Mouse (Mus musculus): ENCODE results near the gene Slc16a3. TPM values are rescaled to one million over a fixed set of nuclear protein-coding genes. Genes with fewer than 3 reads are reported as not detected.

Gene Slc16a3
- total RNA-seq, 2 experiments from 2014 or later = 365 to 521 TPM

DNA sequence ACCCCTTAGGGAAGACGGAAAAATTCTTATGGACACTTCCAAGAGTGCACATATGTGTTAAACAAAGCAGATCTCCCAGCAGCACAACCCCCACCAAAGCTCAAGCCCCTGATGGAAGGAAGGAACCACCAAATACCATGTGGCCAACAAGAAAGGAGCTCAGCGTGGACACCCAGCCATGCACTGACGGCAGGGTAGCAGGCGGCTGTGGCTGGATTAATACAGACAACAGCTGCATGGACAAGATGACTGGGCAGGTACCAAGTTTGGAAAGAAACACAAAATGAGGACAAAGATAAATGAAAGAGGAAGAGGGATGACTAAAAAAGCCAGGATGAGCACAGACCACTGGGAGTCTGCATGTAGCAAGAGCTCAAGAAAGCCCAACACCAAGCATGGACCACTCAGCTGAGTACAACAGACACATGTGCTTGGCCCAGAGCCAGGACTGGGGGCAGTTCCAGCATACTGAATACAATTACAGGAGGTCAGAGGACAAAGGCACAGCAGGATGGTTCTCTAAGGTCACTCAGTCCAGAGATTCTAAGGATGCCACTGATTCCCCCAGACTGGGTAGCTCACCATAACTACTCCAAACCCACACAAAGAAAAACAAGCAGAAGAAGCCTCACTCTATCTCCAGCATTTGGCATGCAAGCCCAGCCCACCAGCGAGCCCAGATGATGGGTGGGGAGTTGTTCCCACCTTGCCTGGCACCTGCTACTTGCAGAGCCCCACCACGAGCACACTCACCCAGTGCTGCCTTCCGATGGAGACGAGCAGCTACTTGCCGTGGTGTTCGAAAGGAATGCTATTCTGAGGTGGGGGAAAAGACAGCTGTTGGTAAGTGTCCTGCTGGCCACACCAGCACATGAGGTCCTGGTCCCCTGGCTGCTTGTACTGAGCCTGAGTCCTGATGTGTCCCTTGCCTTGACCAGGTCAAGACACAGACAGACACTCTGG is 16.2 kb downstream of the Slc16a3 start:
- intact Hi-C loops (cut with DNase I) = no loop called here
- DNase-seq = no peak

DNA sequence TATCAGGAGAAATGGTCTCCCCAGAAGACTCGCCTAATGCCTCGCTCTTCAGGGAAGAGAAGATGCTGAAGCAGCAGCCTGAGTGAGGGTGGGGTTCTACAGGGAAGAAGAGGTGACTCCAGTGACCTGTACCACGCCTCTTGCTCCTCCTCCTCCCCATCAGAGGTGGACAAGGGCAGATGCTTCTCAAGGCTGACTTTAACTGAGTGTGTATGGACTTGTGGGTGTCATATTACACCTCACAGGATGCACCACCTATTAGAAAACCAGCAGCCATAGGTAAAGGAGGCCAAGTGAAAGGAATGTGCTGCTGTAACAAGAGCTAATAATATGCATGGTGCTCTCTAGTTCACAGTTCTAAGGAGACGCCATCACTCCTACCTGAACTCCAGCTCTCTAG is 17.3 kb downstream of the Slc16a3 start:
- DNase-seq = no peak
- intact Hi-C loops (cut with DNase I) = no loop called here

DNA sequence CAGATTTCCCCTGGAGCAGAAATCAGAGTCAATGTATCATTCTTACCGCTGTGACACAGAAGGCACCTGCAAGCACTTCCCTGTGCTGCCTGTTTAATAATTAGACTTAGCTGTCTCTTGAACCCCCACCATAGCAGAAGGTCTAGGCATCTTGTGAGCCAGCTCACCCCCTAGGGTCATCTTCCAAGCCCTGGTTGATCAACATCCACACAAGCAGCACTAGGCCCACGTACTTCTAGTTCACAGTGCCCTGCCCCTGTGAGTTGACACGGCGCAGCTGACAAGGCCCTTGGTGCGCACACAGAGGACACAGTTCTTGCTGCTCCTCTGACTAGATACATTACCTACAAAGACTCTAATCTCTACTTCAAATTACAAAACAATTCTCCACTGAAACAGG is 21.5 kb downstream of the Slc16a3 start:
- intact Hi-C loops (cut with DNase I) = no loop called here

DNA sequence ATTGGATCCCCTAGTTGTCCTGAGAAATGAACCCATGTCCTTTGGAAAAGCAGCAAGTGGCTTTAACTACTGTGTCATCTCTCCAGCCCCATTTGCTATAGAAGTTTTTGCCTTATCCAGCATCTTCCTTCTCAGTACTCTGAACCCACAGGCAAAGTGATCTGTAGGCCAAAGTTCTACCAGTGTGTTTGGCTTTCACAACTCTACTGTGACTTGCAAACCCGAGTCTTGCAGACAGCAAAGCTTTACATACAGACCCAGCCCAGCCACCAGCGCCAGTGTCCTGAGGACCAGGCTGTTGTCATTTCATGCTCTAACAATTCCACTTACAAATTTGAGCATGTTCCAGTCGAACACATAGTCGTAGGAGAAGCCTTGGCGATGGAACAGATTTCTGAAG is 23.0 kb downstream of the Slc16a3 start:
- DNase-seq = no peak
- intact Hi-C loops (cut with DNase I) = no loop called here

More for the DNA sequence above, 21.5 kb downstream of the Slc16a3 start:
- DNase-seq = no peak

DNA sequence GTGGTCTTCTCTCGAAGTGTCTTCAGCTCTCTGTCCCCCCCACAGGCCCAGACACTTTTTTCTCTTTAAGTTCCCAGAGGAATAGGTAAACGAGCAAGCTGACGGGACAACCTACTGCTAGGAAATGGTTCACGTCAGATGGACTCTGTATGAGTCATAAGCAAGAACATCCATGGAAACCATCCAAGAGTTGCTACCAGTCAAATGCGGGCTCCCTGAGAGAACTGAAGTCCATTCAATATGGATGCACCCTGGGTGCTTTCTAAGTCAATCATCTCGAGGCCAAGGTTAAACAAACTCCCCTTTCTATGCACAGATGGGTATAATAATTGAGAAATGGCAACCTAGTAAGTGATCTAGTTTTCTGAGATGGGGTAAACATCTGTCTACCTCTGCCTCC is 25.0 kb downstream of the Slc16a3 start:
- intact Hi-C loops (cut with DNase I) = no loop called here
- no peak for DNase-seq

DNA sequence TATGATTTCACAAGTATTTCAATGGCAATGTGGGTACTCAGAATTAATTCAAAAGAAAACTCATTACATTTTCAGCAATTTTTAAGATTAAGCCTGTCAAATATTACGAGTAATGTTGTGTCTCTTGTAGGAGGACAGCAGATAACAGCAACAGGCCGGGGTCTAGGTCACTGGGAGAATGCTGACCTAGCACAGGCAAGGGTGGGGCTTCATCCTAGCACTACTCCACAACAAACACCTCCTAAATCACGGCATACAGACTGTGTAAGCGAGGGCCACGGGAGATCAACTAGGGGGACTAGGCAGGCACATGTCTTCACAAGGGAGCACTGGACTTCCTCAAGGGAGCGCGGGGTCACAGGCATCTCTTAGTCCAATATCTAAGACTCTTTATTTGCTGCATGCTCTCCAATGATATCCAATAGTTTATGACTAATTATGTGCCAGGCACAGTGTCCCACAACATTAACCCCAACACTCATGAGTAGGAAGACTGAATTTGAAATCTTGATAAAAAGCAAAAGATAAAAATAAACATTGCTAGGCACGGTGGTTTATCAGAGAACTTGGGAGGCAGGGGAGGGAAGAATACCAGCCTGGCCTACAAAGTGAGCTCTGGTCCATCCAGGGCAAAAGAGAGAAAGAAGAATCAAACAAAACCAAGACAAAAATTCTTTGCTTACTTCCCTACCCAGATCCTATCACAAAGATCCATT is 31.6 kb downstream of the Slc16a3 start:
- intact Hi-C loops (cut with DNase I) = no loop called here
- no peak for DNase-seq

DNA sequence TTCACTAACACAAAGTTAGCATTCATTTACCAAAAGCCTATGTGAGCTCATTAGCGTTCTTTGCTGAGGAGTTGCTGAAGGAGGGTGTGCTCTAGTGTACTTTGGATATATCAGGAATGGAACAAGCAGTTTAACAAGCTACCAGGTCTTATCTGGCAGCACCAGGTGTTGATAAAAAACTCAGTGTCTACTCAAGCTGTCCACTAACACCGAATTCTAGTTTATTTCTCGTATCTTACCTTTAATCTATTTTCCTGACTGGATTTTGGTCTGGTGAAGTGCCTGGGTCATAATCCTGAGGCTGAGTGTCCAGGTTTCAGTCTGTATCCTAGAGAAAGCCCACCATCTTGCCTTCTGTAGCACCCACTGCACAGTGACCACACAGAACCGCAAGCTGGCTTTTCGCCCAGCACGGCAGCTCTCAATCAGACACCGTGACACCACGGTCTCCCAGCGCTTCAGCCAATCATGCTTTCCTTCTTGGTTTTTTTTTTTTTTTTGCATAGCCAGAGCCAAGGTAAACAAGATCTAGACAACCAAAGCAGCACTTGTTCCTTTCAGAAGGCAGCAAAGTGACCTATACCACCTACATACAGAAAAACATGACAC is 32.3 kb downstream of the Slc16a3 start:
- intact Hi-C loops (cut with DNase I) = no loop called here
- DNase-seq = no peak

DNA sequence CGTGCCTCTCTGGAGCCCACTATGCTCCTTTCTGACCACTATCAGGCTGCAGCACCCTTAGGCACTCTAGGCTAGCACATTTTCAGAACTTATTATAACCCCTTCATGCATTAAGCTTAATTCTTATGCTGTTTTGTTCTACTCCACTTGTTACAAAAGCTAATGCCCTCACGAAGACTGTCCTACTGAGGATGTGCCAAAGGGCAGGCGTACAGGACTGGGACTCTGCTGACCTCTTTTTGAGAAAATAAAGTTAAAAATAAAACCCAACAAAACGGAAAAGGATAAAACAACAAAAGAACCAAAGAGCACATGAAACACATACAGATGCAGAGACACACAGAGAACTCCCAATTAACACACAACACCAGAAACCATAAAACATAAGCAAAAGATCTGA is 33.4 kb downstream of the Slc16a3 start:
- no peak for DNase-seq
- intact Hi-C loops (cut with DNase I) = no loop called here

DNA sequence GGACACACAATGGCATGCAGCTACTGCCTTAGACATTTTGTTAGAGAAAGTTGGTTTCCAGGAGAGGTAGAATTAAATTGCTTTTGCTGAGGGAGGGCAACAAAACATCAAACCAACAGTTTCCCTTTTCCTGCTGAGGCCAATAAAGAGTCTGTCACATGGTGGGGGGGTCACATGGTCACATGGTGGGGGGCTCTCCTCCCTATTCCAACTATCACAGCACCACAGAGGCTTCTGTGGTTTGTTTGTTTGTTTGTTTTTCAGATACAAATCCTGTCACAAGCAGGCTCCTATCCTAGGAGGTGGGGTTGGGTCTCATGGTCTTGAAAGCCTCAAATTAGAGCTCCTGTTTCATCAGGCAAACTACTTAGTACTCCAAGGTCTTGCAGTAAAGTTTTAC is 34.2 kb downstream of the Slc16a3 start:
- intact Hi-C loops (cut with DNase I) = no loop called here
- no peak for DNase-seq

DNA sequence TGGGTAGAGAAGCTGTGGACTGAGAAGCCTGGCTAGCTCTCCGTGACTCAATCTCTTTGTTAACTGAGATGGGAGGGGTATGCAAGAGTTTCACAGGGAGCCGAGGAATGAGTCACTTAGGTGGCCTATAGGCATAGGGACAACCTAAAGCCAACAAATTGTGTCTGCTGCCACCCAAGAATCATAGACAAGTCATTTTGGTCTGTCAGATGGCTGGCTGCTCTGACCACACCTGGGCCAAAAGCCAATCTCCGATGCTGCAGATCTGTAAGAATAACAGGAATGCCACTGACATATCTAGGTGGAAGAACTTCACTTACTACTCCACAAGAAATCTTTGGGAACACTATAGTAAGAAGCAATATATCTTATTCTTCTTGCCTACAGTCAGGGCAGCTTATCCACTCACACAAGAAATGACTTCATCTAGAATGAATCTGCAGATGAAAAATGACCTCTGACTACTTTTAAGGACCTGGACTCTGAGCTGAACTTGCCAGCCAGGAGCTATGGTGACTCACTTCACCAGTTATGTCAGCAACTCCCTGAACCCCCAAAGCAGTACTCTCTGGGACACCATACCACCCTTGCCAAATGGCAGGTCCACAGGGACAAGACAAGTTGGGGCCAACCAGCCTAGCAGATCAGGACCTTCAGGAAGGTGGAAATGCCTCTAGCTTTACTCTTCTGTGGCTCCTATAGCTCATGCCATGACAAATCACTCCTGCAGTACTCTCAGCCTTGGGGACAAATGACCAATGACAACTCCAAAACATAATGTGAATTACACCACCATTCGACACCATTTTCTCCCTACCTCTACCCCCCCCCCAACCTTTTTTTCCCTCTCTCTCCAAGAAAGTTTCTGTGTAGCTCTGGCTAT is 36.4 kb downstream of the Slc16a3 start:
- peak in 1 of 2 experiments; percentile 52 for DNase-seq
- intact Hi-C loops (cut with DNase I) = no loop called here

DNA sequence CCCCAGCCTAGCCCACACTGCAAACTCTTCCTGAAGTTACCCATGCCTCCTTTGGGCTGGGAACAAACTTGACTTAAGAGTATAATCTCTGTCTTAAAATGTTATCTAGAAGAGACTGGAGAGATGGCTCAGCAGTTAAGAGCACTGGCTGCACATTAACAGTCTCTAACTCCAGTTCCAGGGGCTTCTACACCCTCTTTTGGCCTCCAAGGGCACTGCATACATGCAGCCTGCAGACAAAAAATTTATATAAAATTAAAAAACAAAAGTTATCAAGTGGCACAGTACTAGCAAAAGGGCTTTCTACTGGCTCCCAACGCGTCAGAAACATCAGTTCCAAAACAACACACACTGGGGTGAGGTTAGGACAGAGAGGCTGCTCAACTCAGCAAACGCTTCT is 39.3 kb downstream of the Slc16a3 start:
- intact Hi-C loops (cut with DNase I) = no loop called here
- DNase-seq = no peak

DNA sequence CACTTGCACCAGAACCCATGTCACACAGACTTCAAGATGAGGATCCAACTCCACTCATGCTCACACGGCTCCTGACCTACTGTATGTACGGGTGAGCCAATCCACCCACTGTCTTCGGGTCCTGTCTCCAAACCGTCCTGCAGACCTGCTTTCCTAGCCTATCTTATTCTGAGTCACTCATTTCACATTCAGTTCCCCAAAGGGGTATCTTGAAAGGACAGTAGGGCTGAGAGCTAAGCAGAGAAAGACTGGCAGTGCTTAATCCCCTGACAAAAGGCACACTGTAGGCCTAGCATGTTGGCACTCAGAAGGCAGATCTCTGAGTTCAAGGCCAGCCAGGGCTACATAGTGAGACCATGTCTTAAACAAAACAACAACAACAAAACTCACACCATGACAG is 40.1 kb downstream of the Slc16a3 start:
- intact Hi-C loops (cut with DNase I) = no loop called here
- DNase-seq = no peak

DNA sequence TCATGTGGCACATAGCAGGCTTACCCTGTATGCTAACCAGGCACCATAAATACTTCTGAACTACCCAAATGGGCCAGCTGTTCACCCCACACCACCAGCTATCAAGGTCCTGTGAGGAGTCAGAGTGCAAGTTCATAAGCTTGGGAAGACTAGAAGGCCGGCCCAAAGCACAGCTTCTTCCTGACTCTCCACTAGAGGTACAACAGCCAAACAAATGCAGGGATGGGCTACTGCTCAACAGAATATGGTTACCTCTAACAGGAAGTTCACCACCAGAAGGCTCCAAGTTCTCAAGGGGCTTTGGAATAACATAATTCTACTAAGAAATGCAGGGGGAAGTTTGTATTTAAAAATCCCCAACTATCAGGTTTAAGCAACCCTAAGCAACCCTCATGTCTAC is 41.2 kb downstream of the Slc16a3 start:
- no peak for DNase-seq
- intact Hi-C loops (cut with DNase I) = no loop called here

DNA sequence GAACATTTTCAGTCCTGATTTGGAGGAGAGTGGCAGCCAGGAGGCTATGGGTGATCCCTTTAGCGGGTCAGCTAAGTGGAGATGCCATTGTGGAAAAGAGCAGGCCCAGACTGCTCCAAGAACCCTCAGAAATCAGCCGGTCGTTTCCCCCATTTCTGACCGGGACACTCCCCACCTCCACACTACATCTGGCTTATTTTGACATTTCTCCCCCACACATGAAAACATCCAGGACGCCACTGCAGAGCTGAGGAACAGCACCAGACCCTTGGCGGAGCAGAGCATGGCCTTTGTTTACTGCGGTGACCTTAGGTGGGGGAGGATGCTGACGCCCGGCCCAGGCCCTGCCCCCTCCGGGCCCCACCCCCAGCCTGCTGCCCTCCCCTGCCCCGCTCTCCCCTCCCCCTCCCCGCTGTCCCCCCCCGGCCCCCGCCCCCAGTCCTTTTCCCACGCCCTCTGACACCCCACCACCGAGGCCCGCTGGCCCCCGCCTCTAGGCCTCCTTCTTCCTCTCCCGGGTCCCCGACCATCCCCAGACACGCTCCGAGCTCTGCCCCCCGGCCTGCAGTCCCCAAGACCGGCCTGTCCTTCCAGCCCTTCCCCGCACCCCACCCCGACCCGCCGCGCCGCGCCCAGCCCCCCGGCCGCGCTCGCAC is 42.0 kb downstream of the Slc16a3 start:
- peak; percentile 40 to 41 for DNase-seq
- intact Hi-C loops (cut with DNase I) = no loop called here

DNA sequence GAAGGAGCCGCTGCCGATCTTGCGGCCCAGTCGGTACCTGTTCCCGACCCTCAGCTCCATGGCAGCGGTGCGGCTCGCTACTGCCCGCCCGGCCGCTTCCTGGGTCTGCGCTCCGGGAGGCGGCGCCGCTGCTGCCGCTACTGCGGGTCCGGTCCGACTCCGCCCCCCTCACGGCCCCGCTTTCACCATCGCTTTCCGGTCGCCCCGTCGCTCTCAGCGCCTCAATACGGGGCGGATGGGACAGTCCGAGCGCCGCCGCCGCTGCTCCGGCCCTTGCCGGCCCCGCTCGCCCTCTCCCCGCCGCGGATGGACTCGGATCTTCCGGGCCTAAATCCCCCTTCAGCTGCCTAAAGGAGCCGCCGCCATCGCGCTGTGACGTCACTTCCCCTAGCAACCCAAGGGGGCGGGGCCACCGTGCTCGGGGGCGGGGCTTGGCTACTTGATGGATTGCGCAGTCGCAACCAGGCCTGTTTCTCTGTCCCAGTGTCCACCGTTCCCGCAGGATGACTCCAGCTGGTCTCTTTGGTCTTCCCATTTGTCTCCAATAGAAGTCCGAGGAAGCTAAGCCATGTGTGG is 42.8 kb downstream of the Slc16a3 start, which contains the start of gene Csnk1d:
TSS of gene Csnk1d (minus strand) at position 380 of the 576 bp plus-strand sequence.
- intact Hi-C loops (cut with DNase I) = no loop called here

DNA sequence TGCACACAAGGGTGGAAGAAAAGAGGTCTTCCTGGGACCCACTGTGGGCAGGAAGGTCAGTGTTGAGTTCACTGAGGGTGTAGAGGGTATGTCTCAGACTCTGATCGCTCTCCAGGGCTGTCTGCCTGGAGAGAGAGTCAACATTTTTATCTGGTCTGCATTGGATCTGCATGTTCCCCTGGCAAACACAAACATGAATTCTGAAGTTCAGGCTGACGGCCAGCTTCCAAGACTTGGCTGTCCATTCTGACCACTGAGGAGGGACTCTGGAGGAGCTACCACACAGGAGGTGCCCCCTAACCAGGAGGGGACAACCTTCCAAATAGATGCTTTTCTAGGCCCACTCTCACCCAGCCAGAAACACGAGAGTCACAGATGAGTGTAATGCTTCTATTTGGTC is 43.5 kb downstream of the Slc16a3 start:
- no peak for DNase-seq
- intact Hi-C loops (cut with DNase I) = no loop called here

More for the DNA sequence above, 42.8 kb downstream of the Slc16a3 start, which contains the start of gene Csnk1d:
- peak; percentile 98 to 100 for DNase-seq

DNA sequence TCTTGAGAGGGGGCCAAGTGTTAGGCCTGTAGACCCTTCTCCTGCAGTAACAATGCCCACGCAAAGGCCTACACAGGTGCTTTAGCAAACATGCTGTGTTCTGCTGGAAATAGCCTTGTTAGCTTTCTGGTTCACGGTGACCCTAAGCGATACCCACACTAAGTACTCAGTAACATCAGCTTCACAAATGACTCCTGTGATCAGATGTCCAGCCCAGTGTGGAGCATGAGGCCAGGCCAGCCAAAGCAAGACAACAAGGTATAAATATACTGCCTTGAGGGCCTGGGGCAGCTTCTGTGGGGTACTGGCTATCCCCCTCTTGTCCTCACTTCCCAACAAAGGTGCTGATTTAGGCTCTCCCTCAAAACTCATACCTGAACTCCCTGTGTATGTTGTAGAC is 44.8 kb downstream of the Slc16a3 start:
- DNase-seq = no peak

DNA sequence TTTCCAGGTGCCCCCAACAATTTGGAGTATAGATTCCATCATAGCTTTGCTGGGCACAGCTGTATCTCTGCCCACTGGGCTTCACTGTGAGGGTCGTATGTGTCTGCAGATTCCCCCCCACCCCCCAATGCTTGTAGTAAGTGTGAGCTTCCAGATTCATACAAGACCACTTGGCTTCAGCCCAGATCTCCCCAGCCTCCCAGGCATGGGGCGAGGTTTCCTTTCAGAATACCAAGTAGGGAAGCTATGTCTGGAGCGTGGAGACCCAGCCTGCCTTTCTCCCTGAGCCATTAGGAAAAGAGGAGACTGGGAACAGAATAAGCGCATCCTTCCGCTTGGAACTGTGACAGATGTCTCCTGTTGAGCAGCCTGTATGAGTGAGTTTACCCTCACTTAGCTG is 45.3 kb downstream of the Slc16a3 start:
- DNase-seq = no peak
- intact Hi-C loops (cut with DNase I) = no loop called here

More for the DNA sequence above, 44.8 kb downstream of the Slc16a3 start:
- intact Hi-C loops (cut with DNase I) = no loop called here

DNA sequence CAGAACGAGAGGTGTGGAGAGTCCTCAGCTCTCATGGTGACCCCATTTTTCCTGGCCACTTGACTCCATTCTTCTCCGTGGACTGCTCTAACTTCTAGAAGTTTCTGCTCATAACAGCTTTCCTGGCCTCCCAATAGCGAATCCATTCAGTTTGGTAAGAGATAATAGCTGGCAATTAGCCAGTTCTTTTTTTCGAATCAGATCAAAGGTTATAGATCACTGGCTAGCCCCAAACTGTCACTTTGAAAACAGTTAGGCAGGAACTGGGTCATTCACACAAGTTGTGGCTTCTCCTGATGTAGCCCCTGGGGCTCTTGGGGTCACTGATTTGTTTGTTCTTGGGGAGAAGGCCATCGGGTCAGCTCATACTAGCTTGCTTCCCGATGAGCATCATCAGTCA is 46.5 kb downstream of the Slc16a3 start:
- DNase-seq = no peak
- intact Hi-C loops (cut with DNase I) = no loop called here

Measured in gastrocnemius, postnatal 36 days (tissue).